Mouse (Mus musculus) midbrain, embryonic 12.5 days (tissue): ENCODE measurements around the gene Scap. TPM values are rescaled to one million over a fixed set of nuclear protein-coding genes. Genes with fewer than 3 reads are reported as not detected.
"Not testable (repeated sequence)": the region's sequence is repeated elsewhere in the genome, so short reads cannot be mapped to it uniquely, and the experiment has no call there.

ENCODE experiments used
- ATAC-seq: fragments of 200-750 bp; cut with Nextera tagmentation; 2 replicates; pipeline ENCODE4 v1.8.0; 2017; ENCODE audit warnings: low read depth, moderate TSS enrichment, moderate library complexity; ENCODE audit not compliant: low FRiP score
- H3K27ac ChIP-seq: fragments of 300-500 bp; sonication (generic); replicated peaks from 2 replicates; pipeline ENCODE4 v1.5.1; 2016; ENCODE audit warnings: mild to moderate bottlenecking
- H3K27me3 ChIP-seq: fragments of 300-500 bp; sonication (generic); 2 replicates; pipeline ENCODE4 v1.6.1; 2016; ENCODE audit warnings: mild to moderate bottlenecking
- H3K36me3 ChIP-seq: fragments of 300-500 bp; sonication (generic); 2 replicates; pipeline ENCODE4 v1.6.1; 2016
- H3K4me1 ChIP-seq: fragments of 300-500 bp; sonication (generic); 2 replicates; pipeline ENCODE4 v1.6.1; 2016
- H3K4me2 ChIP-seq: fragments of 300-500 bp; sonication (generic); replicated peaks from 2 replicates; pipeline ENCODE4 v1.6.1; 2016; ENCODE audit warnings: mild to moderate bottlenecking, moderate library complexity
- H3K4me3 ChIP-seq: fragments of 300-500 bp; sonication (generic); 2 replicates; pipeline ENCODE4 v1.5.1; 2016; ENCODE audit warnings: mild to moderate bottlenecking
- H3K9ac ChIP-seq: fragments of 300-500 bp; sonication (generic); replicated peaks from 2 replicates; pipeline ENCODE4 v1.6.1; 2016; ENCODE audit warnings: mild to moderate bottlenecking, moderate library complexity
- H3K9me3 ChIP-seq: fragments of 300-500 bp; sonication (generic); 2 replicates; pipeline ENCODE4 v1.6.1; 2016; ENCODE audit warnings: mild to moderate bottlenecking
- WGBS: fragments of 180-500 bp; shearing (Covaris S2); methylation state at CpG from one replicate; pipeline ENCODE4 v1.1.7; 2016; 5-methylcytosine and 5-hydroxymethylcytosine counted together
- polyA plus RNA-seq: library from polyadenylated mRNA; unstranded; fragments of >200 nt; fragmentation: Nextera tagmentation; extraction: Ambion mirVana; gene quantifications from 2 replicates; pipeline ENCODE4 v1.2.1, GENCODE M21; 2016

The Scap gene
- polyA plus RNA-seq, 1 experiment from 2014 or later: 44.2 TPM

DNA sequence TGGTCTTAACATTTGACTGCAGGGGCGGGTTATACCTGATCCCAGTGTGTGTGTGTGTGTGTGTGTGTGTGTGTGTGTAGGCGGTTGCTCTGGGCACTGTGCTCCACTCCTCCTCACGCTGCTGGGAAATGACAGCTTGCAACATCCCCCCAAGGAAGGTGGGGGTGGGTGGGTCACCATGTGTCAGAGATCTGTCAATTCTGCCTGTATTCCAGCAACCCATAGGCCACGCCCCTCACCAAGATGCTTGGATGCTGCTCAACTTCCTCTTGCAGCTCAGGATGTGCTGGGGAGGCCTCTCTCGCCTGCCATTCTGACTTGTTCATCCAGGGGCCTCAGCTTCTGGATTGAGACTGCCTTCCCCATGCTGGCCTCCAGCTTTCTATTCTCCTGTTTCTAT, 18.4 kb upstream of the Scap start:
- H3K36me3 ChIP-seq: peaks cover 78% of the 10 kb centered on the region
- no peaks in the 10 kb centered on the region for H3K4me1 ChIP-seq
- H3K4me3 ChIP-seq: no peak overlapping the region
- H3K27ac ChIP-seq: no peak overlapping the region
- no peak for ATAC-seq
- H3K4me2 ChIP-seq: no peak overlapping the region
- no peak overlapping the region for H3K9ac ChIP-seq
- H3K27me3 ChIP-seq: no peaks in the 10 kb centered on the region
- H3K9me3 ChIP-seq: no peaks in the 10 kb centered on the region
- 87% methylated on average over 5 of the region's 5 CpGs for WGBS

DNA sequence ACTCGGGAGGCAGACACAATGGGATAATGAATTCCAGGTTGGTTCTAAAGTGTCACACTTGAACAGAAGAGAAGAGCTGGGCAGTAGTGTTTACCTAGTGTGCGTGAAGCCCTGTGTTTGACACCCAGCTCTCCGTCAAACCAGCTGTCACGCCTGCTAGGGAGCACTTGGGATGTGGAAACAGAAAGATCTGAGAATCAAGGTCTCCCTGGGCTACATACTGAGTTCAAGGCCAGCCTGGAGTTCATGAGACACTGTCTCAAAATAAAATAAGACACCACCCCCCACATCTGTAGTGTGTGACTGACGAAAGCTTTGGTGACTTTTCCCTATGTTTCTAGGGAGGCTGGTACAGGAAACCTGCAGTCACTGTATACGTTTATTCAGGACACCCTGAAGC, 17.7 kb upstream of the Scap start:
- H3K4me2 ChIP-seq: no peak overlapping the region
- H3K27me3 ChIP-seq: no peaks in the 10 kb centered on the region
- H3K4me1 ChIP-seq: no peaks in the 10 kb centered on the region
- no peaks in the 10 kb centered on the region for H3K9me3 ChIP-seq
- H3K4me3 ChIP-seq: no peak overlapping the region
- WGBS: 90% methylated on average over 6 of the region's 6 CpGs
- H3K9ac ChIP-seq: no peak overlapping the region
- H3K27ac ChIP-seq: no peak overlapping the region
- no peak for ATAC-seq
- H3K36me3 ChIP-seq: peaks cover 78% of the 10 kb centered on the region

DNA sequence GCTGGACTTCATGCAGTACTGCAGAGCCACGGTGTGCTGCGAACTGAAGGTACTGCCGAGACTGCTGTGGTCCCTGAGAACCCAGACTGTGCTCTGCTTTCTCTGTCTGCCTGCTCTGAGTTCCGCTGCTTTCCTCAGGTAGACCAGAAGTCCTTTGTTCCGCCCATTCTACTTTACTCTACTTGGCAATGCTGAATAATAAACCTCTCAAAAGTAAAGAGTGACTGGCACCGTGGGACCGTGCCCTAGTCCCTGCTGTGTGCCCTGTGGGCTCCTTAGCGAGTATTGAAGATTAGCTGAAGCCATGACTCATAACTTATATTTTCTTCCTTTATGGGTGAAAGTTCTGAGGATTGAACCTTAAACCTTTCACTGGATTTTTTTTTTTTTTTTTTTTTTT, 17.2 kb upstream of the Scap start:
- WGBS: 95% methylated on average over 8 of the region's 8 CpGs
- no peak for ATAC-seq
- Histone ChIP-seq H3K4me3 (no peak overlapping the region), H3K27ac (no peak overlapping the region), H3K27me3 (no peaks in the 10 kb centered on the region), H3K9ac (no peak overlapping the region), H3K9me3 (no peaks in the 10 kb centered on the region), H3K4me2 (no peak overlapping the region), H3K4me1 (no peaks in the 10 kb centered on the region), H3K36me3 (peaks cover 78% of the 10 kb centered on the region)

DNA sequence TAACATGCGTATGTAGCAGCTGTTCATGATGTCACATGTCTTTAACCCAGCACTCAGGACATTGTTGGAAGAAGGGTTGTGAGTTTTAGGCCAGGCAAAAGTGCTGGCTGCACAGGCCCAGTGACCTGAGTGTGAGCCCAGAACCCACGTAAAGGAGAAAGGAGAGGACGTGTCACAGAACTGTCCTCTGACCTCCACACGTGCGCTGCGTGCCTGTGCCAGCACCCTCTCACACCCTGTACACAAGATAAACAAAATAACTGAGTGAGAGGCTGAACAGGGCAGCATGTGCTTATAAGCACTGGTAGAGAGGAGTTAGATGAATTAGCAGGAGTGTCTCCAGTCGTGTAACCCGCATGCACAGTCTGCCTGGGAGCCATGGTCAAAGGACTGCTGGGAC, 16.6 kb upstream of the Scap start:
- 95% methylated on average over 8 of the region's 8 CpGs for WGBS

DNA sequence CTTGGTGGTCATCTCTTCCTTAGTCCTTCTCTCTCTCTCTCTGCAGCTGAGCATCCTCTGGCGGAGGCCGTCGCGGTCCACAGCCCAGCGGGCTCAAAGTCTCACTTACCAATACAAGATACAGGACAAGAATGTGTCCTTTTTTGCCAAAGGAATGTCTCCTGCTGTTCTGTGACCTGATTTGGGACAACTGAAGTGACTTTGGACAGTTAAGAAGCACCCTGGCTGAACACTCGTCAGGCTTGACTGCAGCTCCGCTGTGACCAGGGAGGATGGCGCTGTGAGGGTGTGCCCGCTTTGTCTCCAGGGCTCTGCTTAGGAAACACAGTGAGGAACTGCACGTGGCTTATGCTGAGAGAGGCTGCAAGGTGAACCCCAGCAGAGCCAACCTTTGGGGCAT, 12.3 kb upstream of the Scap start:
- H3K4me3 ChIP-seq: no peak overlapping the region
- H3K4me2 ChIP-seq: no peak overlapping the region
- H3K4me1 ChIP-seq: no peaks in the 10 kb centered on the region
- H3K27me3 ChIP-seq: no peaks in the 10 kb centered on the region
- no peak overlapping the region for H3K27ac ChIP-seq
- no peaks in the 10 kb centered on the region for H3K9me3 ChIP-seq
- WGBS: 80% methylated on average over 10 of the region's 10 CpGs
- H3K36me3 ChIP-seq: peaks cover 51% of the 10 kb centered on the region
- no peak overlapping the region for H3K9ac ChIP-seq
- ATAC-seq: no peak

More for the DNA sequence above, 16.6 kb upstream of the Scap start:
- no peak overlapping the region for H3K4me3 ChIP-seq
- H3K4me1 ChIP-seq: no peaks in the 10 kb centered on the region
- no peaks in the 10 kb centered on the region for H3K27me3 ChIP-seq
- no peak overlapping the region for H3K4me2 ChIP-seq
- no peak overlapping the region for H3K27ac ChIP-seq
- peaks cover 79% of the 10 kb centered on the region for H3K36me3 ChIP-seq
- H3K9ac ChIP-seq: no peak overlapping the region
- H3K9me3 ChIP-seq: no peaks in the 10 kb centered on the region
- ATAC-seq: no peak

DNA sequence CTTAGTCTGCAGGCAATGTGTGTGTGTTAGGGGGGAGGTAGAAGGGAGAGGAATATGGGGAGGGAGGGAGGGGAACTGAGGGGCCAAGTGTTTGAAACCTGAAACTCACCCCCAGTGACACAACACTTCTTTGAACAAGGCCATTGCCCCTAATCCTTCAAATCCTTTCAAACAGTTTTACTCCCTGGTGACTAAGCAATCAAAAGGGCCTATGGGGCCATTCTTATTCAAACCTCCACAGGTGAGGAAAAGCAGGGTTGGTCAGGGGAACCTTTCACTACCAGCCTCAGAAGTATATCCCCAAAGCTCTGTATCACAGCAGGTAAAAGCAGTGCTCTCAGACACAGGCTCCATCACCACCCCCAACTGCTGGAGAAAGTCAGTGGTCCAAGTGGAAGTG, 10.1 kb upstream of the Scap start:
- H3K4me3 ChIP-seq: no peak overlapping the region
- H3K4me2 ChIP-seq: no peak overlapping the region
- no peak for ATAC-seq
- no peak overlapping the region for H3K27ac ChIP-seq
- no peak overlapping the region for H3K9ac ChIP-seq
- H3K36me3 ChIP-seq: peaks cover 41% of the 10 kb centered on the region
- H3K9me3 ChIP-seq: no peaks in the 10 kb centered on the region
- H3K4me1 ChIP-seq: no peaks in the 10 kb centered on the region
- H3K27me3 ChIP-seq: no peaks in the 10 kb centered on the region

DNA sequence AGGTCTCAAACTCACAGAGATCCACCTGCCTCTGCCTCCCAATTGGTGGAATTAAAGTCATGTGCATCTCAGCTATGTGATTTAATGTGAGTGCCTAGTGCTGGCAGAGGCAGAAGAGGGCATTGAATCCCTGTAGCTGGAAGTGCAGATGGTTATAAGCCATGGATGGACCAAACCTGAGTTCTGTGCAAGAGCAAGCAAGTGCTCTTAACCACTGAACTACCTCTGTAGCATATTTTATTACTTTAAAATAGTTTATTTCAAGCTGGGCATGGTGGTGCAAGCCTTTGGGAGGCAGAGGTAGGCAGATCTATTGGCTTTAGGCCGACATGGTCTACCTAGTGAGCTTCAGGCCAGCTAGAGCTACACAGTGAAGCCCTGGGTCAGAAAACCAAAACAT, 8.9 kb upstream of the Scap start:
- H3K4me2 ChIP-seq: no peak overlapping the region
- peaks cover 29% of the 10 kb centered on the region for H3K36me3 ChIP-seq
- H3K27ac ChIP-seq: no peak overlapping the region
- no peaks in the 10 kb centered on the region for H3K4me1 ChIP-seq
- no peak overlapping the region for H3K4me3 ChIP-seq
- no peak for ATAC-seq
- no peaks in the 10 kb centered on the region for H3K9me3 ChIP-seq
- 94% methylated on average over 1 of the region's 1 CpGs for WGBS
- H3K27me3 ChIP-seq: no peaks in the 10 kb centered on the region
- H3K9ac ChIP-seq: no peak overlapping the region

DNA sequence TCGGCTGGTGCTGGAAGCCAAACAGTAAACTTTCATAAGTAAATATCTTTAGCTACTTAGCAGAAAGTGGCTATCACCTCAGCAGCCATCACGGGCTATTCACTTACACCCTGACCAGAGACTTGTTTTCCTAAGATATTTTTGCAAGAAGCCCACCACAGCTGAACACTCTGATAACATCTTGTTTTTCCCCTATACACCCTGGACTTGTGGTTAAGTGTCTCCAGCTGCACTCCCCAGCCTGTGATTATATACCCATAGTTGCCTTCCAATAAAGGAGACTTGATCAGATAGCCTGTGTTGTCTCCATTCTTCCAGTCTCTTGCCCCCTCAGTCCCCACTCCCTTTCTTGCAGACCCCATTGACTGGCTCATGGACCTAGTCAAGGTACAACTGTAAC, 4.9 kb upstream of the Scap start:
- H3K9ac ChIP-seq: no peak overlapping the region
- H3K4me3 ChIP-seq: no peak overlapping the region
- no peaks in the 10 kb centered on the region for H3K27me3 ChIP-seq
- H3K27ac ChIP-seq: no peak overlapping the region
- no peak overlapping the region for H3K4me2 ChIP-seq
- no peaks in the 10 kb centered on the region for H3K36me3 ChIP-seq
- no peaks in the 10 kb centered on the region for H3K4me1 ChIP-seq
- ATAC-seq: no peak
- H3K9me3 ChIP-seq: no peaks in the 10 kb centered on the region
- WGBS: 89% methylated on average over 2 of the region's 2 CpGs

DNA sequence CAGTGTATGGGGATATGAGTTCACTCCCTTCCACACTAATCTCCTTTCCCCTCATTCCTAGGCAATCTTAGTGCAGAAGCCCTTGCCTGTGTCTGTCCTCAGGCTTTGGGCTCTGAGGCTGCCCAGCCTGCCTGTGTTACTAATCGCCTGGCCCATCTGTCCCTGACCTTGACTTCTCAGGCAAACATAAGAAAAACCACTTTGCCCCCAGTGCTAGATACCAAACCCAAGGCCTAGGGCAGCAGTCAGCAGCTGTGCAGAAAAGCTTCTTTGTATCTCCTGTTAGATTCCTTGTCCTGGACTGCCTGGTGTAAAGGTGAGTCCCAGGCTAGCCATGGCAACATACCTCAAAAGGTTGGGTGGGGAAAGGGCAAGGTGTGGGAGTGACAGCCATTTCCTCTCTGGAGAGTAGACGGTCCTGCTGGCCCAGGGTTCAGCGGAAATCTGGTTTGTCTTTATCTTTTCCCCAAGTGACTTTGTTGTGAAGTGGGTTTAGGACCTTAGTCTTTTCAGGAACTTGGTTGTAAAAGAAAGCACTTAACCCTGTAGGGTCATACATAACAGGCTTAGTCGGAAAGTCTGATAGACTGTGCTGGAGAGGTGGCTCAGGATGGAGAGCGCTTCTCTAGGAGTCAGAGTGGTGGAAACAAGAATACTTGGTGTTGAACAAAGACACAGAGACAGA, 4.0 kb upstream of the Scap start:
- no peaks in the 10 kb centered on the region for H3K27me3 ChIP-seq
- H3K9ac ChIP-seq: no peak overlapping the region
- H3K4me3 ChIP-seq: no peak overlapping the region
- 66% methylated on average over 5 of the region's 5 CpGs for WGBS
- no peaks in the 10 kb centered on the region for H3K36me3 ChIP-seq
- no peaks in the 10 kb centered on the region for H3K9me3 ChIP-seq
- H3K4me1 ChIP-seq: peaks cover 4% of the 10 kb centered on the region
- ATAC-seq: no peak
- H3K4me2 ChIP-seq: no peak overlapping the region
- no peak overlapping the region for H3K27ac ChIP-seq

DNA sequence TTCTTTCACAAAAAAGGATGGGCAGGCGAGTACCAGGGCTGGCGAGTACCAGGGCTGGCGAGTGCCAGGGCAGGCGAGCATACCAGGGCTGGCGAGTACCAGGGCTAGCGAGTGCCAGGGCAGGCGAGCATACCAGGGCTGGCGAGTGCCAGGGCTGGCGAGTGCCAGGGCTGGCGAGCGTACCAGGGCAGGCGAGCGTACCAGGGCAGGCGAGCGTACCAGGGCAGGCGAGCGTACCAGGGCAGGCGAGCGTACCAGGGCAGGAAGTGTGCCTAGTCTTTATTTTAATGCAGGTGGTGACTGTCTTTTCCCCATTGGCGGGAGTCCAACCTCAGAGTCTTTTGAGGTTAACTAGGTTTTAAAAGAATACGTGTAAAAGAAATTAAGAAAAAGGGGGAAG, 3.4 kb upstream of the Scap start:
- H3K36me3 ChIP-seq: no peaks in the 10 kb centered on the region
- H3K4me2 ChIP-seq: no peak overlapping the region
- H3K27ac ChIP-seq: no peak overlapping the region
- H3K4me3 ChIP-seq: no peak overlapping the region
- H3K9ac ChIP-seq: no peak overlapping the region
- 85% methylated on average over 21 of the region's 21 CpGs for WGBS
- H3K27me3 ChIP-seq: 0 out of 2 replicates have a peak, but pooled peaks cover 3% of the 10 kb centered on the region
- H3K9me3 ChIP-seq: no peaks in the 10 kb centered on the region
- no peak for ATAC-seq
- peaks cover 10% of the 10 kb centered on the region for H3K4me1 ChIP-seq

DNA sequence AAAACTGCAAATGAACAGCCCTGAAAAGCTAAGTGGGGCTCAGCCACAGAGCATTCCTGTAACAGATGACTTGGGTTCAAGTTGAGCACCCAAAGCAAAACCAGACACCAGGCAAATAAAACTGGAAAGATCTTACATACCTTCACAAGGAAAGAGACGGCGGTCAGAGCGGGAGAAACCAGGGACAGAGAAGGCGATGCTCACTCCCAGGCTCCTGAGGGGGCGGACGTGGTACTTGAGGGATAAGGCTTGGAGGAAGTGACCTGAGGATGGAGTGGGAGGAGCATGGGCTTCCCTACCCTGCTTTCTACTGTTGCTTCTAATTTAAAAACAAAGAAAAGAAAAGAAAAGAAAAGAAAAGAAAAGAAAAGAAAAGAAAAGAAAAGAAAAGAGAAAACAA, 2.7 kb upstream of the Scap start:
- Histone ChIP-seq H3K4me1 (peaks cover 11% of the 10 kb centered on the region), H3K4me3 (no peak overlapping the region), H3K4me2 (no peak overlapping the region), H3K9me3 (no peaks in the 10 kb centered on the region), H3K27ac (no peak overlapping the region), H3K36me3 (no peaks in the 10 kb centered on the region), H3K9ac (no peak overlapping the region), H3K27me3 (0 out of 2 replicates have a peak, but pooled peaks cover 3% of the 10 kb centered on the region)
- 52% methylated on average over 6 of the region's 6 CpGs for WGBS
- no peak for ATAC-seq

DNA sequence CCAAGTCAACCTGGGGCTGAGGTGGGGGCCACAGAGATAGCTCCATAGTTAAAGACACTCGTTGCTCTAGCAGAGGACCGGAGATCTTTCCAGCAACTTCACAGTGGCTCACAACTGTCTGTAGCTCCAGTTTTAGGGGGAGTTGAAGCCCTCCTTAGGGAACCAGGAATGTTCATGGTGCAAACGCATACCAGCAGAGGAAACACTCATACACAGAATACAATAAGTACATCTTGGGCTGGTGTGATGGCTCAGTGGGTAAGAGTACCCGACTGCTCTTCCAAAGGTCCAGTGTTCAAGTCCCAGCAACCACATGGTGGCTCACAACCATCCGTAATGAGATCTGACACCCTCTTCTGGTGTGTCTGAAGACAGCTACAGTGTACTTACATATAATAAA, 2.2 kb upstream of the Scap start:
- H3K27me3 ChIP-seq, H3K9me3 ChIP-seq, H3K4me3 ChIP-seq, H3K4me2 ChIP-seq, H3K36me3 ChIP-seq, H3K9ac ChIP-seq, H3K27ac ChIP-seq, ATAC-seq: not testable (repeated sequence)
- H3K4me1 ChIP-seq: peaks cover 11% of the 10 kb centered on the region
- 92% methylated on average over 5 of the region's 5 CpGs for WGBS

DNA sequence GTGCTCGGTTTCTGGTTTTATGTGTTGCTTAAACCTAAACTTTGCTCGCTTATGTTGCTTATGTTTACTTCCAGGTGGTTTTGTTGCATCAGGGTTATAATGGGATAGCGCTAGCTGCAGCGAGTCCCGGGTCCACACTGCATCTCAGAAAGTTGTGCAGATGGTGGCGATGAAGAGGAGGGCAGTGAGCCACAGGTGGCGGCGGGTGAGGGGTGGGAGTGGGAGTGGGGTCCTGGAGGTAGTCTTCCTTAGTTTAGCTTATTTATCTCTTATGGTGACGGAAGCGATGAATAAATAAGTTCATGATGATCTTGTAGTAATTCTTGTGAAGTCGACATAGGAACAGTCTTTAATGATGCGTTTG, 790 bp downstream of the Scap start:
- 0 out of 2 replicates have a peak, but pooled peaks have one; percentile 5 for ATAC-seq
- no peak overlapping the region for H3K27ac ChIP-seq
- WGBS: 12% methylated on average over 12 of the region's 12 CpGs
- peak overlapping the region; percentile 93 for H3K4me3 ChIP-seq
- no peaks in the 10 kb centered on the region for H3K36me3 ChIP-seq
- H3K9ac ChIP-seq: peak overlapping the region; percentile 80
- no peaks in the 10 kb centered on the region for H3K9me3 ChIP-seq
- H3K4me1 ChIP-seq: peaks cover 11% of the 10 kb centered on the region
- H3K4me2 ChIP-seq: peak overlapping the region; percentile 92
- 0 out of 2 replicates have a peak, but pooled peaks cover 3% of the 10 kb centered on the region for H3K27me3 ChIP-seq
